Mouse (Mus musculus) mouse embryonic stem cell (cell line): ENCODE measurements around the gene Ckap5.
"Not testable (repeated sequence)": the region's sequence is repeated elsewhere in the genome, so short reads cannot be mapped to it uniquely, and the experiment has no call there.

Experiments used
- in situ Hi-C, 2 experiments: fragments of 300-500 bp; cut with MboI; formaldehyde crosslinking; loops; 1 replicate in 1 of 2; 3 replicates in 1 of 2; pipeline ENCODE4 v1.14.3; 2019 to 2020; ENCODE audit warnings: low sequenced_read_pairs in 2 of 2, low pct_unique_long_range_greater_than_20kb in 1 of 2, mixed read lengths in 1 of 2; ENCODE audit not compliant: unreplicated experiment in 1 of 2

The Ckap5 gene

GRCm38 (mm10) chr2:91602389-91602788 lies 75.8 kb downstream of the Ckap5 start:
- in situ Hi-C loops, result no loop called here

GRCm38 (mm10) chr2:91609370-91609769 lies 82.8 kb downstream of the Ckap5 start:
- in situ Hi-C loops, result not testable (repeated sequence)

GRCm38 (mm10) chr2:91622356-91622755 lies 95.8 kb downstream of the Ckap5 start:
- in situ Hi-C loops, result no loop called here

DNA sequence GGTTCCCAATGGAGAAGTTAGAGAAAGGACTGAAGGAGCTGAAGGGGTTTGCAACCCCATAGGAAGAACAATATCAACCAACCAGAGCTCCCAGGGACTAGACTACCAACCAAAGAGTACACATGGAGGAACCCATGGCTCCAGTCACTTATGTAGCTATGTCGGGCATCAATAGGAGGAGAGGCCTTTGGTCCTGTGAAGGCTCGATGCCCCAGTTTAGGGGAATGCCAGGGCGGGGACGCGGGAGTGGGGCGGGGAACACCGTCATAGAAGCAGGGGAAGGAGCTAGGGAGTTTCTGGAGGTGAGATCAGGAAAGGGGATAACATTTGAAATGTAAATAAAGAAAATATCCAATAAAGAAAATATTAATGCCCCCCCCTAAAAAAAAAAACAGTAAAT lies 96.8 kb downstream of the Ckap5 start:
- in situ Hi-C loops, result not testable (repeated sequence)

DNA sequence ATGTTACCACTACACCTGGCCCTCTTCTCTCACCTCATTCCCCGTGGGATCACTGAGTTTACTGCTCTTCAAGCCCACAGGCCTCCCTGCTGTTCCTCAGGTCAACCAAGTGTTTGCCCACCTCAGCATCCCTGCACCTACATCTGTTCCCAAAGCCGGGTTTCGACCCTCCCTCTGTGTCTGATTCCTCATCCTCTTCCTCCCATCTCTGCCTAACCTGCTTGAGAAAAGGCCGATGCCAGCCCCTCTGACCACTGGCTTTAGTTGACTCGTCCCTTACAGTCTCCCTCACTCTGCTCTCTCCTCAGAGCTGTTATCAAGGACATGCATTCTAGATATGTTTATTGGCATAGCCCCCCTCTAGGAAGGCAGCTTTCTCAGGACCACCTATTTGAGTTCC lies 100.9 kb downstream of the Ckap5 start:
- in situ Hi-C loops, result loop anchor here in 1 of 2 experiments (25.0 kb wide), 1 partner anchor 340 kb away; no protein-coding TSS in a partner anchor

- in situ Hi-C loops, result loop anchor here in 1 of 2 experiments (25.0 kb wide), 1 partner anchor 341 kb away; no protein-coding TSS in a partner anchor
Observed at GRCm38 (mm10) chr2:91628171-91628570, 101.6 kb downstream of the Ckap5 start.

- in situ Hi-C loops, result loop anchor here in 1 of 2 experiments (25.0 kb wide), 1 partner anchor 342 kb away; no protein-coding TSS in a partner anchor
Observed at GRCm38 (mm10) chr2:91629682-91630081, 103.1 kb downstream of the Ckap5 start.

DNA sequence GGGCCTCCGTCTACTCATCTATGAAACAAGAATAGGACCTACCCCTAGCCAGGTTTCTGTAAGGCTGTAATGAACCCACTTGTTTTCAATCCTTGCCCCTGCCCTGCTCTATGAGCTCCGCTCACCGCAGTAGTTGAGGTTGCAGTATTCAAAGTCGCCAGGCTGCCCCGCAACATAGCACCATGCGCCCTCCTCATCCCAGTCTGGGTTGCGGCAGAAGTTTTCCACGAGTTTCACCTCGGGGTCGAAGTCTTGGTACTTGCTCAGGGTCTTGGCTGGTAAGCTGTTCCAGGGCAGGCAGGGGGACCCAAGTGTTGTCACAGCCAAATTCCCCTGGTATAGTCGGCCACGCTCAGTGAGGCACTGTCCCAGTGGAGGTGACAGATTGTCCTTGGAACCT lies 103.8 kb downstream of the Ckap5 start:
- in situ Hi-C loops, result loop anchor here in 1 of 2 experiments (25.0 kb wide), 1 partner anchor 343 kb away; no protein-coding TSS in a partner anchor

DNA sequence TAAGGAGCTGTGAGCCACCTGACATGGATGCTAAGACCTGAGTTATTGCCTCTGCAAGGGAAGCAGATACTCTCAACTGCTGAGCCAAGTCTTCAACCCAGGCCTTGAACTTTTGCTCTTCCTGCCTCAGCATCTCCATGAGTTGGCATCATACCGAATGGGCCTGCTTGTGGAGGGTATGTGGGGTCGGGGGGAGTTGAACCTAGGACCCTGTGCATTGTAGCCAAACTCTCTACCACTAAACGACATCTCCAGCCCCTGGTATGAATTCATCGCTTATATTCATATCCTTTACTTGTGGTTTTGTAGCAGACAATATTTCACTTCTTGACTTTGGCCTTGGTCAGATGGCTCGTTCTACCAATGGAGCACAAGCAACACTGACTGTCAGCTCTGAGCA lies 105.3 kb downstream of the Ckap5 start:
- in situ Hi-C loops, result loop anchor here in 1 of 2 experiments (25.0 kb wide), 1 partner anchor 345 kb away; no protein-coding TSS in a partner anchor

- in situ Hi-C loops, result loop anchor here in 1 of 2 experiments (25.0 kb wide), 1 partner anchor 345 kb away; no protein-coding TSS in a partner anchor
Observed at GRCm38 (mm10) chr2:91632316-91632715, 105.8 kb downstream of the Ckap5 start.

GRCm38 (mm10) chr2:91633334-91633977 lies 106.9 kb downstream of the Ckap5 start:
- in situ Hi-C loops, result loop anchor here in 1 of 2 experiments (25.0 kb wide), 1 partner anchor 346 kb away; no protein-coding TSS in a partner anchor

DNA sequence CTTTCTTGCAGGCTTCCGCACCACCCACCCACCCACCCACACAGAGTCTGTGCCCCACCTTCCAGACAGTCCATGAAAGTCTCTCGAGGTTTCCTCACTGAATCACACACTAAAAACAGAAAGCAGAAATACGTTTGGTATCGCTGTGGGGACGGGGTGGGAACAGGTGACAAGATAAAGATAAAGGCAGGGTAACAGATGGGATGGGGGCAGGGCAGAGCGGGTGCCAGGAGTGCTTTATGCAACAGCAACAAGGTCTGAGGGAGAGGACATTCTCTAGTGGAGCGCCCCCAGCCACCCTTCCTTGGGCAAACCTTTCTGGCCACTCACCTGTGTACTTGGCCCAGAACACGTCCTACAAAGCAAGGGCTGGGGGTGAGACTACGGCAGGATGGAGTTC lies 108.3 kb downstream of the Ckap5 start:
- in situ Hi-C loops, result loop anchor here in 1 of 2 experiments (25.0 kb wide), 1 partner anchor 348 kb away; no protein-coding TSS in a partner anchor

- in situ Hi-C loops, result loop anchor here in 1 of 2 experiments (25.0 kb wide), 1 partner anchor 348 kb away; no protein-coding TSS in a partner anchor
Observed at GRCm38 (mm10) chr2:91635486-91635885, 108.9 kb downstream of the Ckap5 start.

- in situ Hi-C loops, result loop anchor here in 1 of 2 experiments (25.0 kb wide), 1 partner anchor 349 kb away; no protein-coding TSS in a partner anchor
Observed at GRCm38 (mm10) chr2:91636229-91636628, 109.7 kb downstream of the Ckap5 start, which contains the start of gene F2. TSS of gene F2 (minus strand) at chr2:91636414.

GRCm38 (mm10) chr2:91636727-91637338 lies 110.3 kb downstream of the Ckap5 start:
- in situ Hi-C loops, result loop anchor here in 1 of 2 experiments (25.0 kb wide), 1 partner anchor 350 kb away; no protein-coding TSS in a partner anchor

GRCm38 (mm10) chr2:91638931-91639330 lies 112.4 kb downstream of the Ckap5 start:
- in situ Hi-C loops, result loop anchor here in 1 of 2 experiments (25.0 kb wide), 1 partner anchor 352 kb away; no protein-coding TSS in a partner anchor

DNA sequence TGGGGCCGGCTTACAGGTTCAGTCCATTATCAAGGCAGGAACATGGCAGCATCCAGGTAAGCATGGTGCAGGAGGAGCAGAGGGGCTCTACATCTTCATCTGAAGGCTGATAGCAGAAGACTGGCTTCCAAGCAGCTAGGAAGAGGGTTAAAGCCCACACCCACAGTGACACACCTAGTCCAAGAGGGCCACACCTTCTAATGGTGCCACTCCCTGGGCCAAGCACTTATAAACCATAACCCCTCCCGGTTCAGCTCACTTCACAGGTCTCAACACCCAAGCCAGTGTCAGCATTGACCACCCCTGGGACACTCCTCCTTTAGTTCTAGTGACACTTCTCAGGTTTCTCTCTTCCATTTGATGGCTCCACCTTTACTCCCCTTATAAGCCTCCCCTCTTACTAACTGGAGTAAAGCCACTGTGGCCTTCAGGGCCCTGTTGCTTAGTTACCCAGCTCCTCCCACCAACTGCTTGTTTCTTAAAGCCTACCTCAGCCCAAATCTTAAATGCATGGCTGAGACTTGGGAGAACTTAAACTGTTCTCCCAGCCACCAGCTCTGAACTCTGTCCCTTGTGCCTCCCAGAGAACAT lies 116.4 kb downstream of the Ckap5 start:
- in situ Hi-C loops, result loop anchor here in 1 of 2 experiments (25.0 kb wide), 1 partner anchor 356 kb away; no protein-coding TSS in a partner anchor

DNA sequence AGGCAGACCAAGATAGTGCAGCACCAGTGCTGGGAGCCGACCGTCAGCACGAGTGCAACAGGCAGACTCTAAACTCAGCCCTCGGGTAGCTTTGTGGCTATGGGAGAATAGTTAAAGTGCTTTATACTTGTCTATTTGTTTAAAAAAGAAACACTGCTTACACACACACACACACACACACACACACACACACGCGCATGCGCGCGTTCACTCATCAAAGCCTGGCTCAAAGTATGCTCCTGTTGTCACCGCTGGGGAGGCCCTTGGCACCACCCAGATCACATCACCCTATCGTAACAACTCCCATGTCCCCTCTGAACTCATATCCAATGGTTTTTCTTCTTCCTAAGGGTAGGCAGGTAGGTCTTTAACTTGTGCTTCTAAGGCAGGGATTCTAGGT lies 117.5 kb downstream of the Ckap5 start:
- in situ Hi-C loops, result loop anchor here in 1 of 2 experiments (25.0 kb wide), 1 partner anchor 357 kb away; no protein-coding TSS in a partner anchor
